Mouse (Mus musculus): Measurements from ENCODE around the gene Mapk8.
"Not testable (repeated sequence)": the region's sequence is repeated elsewhere in the genome, so short reads cannot be mapped to it uniquely, and the experiment has no call there.

Mapk8 gene

GRCm38 (mm10) chr14:33447027-33447569 lies at the start of gene Mapk8:
Gene Mapk8, minus strand, starts transcription at chr14:33447158.
- peak; percentile 92 to 96 for DNase-seq

- no peak for DNase-seq
Observed at GRCm38 (mm10) chr14:33495226-33495625, 48.3 kb upstream of the Mapk8 start.

- no peak for DNase-seq
Observed at GRCm38 (mm10) chr14:33487805-33488550, 41.0 kb upstream of the Mapk8 start.

- DNase-seq = no peak
Observed at GRCm38 (mm10) chr14:33481991-33482390, 35.0 kb upstream of the Mapk8 start.

- DNase-seq = no peak
Observed at GRCm38 (mm10) chr14:33476094-33476760, 29.3 kb upstream of the Mapk8 start.

- DNase-seq = no peak
Observed at GRCm38 (mm10) chr14:33474461-33474860, 27.5 kb upstream of the Mapk8 start.

GRCm38 (mm10) chr14:33471331-33471730 lies 24.4 kb upstream of the Mapk8 start, which contains the start of gene Frmpd2:
Gene Frmpd2, plus strand, starts transcription at chr14:33471696.
- DNase-seq = no peak

GRCm38 (mm10) chr14:33467766-33468165 lies 20.8 kb upstream of the Mapk8 start:
- DNase-seq = no peak

- no peak for DNase-seq
Observed at GRCm38 (mm10) chr14:33463658-33464057, 16.7 kb upstream of the Mapk8 start.

- no peak for DNase-seq
Observed at GRCm38 (mm10) chr14:33450331-33450730, 3.4 kb upstream of the Mapk8 start.

- no peak for DNase-seq
Observed at GRCm38 (mm10) chr14:33449296-33449840, 2.4 kb upstream of the Mapk8 start.

- DNase-seq = no peak
Observed at GRCm38 (mm10) chr14:33448276-33448675, 1.3 kb upstream of the Mapk8 start.

GRCm38 (mm10) chr14:33446561-33447023 lies 366 bp downstream of the Mapk8 start:
- no peak for DNase-seq

- no peak for DNase-seq
Observed at GRCm38 (mm10) chr14:33445962-33446361, 996 bp downstream of the Mapk8 start.

GRCm38 (mm10) chr14:33443780-33444179 lies 3.2 kb downstream of the Mapk8 start:
- DNase-seq = no peak

GRCm38 (mm10) chr14:33432485-33432884 lies 14.5 kb downstream of the Mapk8 start:
- DNase-seq = not testable (repeated sequence)

- DNase-seq = no peak
Observed at GRCm38 (mm10) chr14:33424124-33424523, 22.8 kb downstream of the Mapk8 start.

GRCm38 (mm10) chr14:33423003-33423402 lies 24.0 kb downstream of the Mapk8 start:
- no peak for DNase-seq

- DNase-seq = no peak
Observed at GRCm38 (mm10) chr14:33418311-33418909, 28.5 kb downstream of the Mapk8 start.

GRCm38 (mm10) chr14:33415746-33416145 lies 31.2 kb downstream of the Mapk8 start:
- no peak for DNase-seq

- no peak for DNase-seq
Observed at GRCm38 (mm10) chr14:33402331-33402730, 44.6 kb downstream of the Mapk8 start.

GRCm38 (mm10) chr14:33400019-33400418 lies 46.9 kb downstream of the Mapk8 start:
- no peak for DNase-seq

Measured in cerebellum, postnatal 36 days (tissue).